Mouse (Mus musculus) cerebellum, adult 2 months (tissue): Measurements from ENCODE around the gene Ap1m1.

Experiments used
- CTCF ChIP-seq: fragments of 200-500 bp; IDR thresholded peaks from 2 replicates; pipeline ENCODE4 v1.5.1; 2011; ENCODE audit warnings: low read depth, mild to moderate bottlenecking, control low read depth, low read length, moderate library complexity, borderline replicate concordance; ENCODE audit not compliant: insufficient read depth
- POLR2A ChIP-seq: fragments of 200-500 bp; IDR thresholded peaks from 2 replicates; pipeline ENCODE4 v1.6.1; 2011; ENCODE audit warnings: low read length, control low read depth, borderline replicate concordance; ENCODE audit not compliant: insufficient read depth

DNA sequence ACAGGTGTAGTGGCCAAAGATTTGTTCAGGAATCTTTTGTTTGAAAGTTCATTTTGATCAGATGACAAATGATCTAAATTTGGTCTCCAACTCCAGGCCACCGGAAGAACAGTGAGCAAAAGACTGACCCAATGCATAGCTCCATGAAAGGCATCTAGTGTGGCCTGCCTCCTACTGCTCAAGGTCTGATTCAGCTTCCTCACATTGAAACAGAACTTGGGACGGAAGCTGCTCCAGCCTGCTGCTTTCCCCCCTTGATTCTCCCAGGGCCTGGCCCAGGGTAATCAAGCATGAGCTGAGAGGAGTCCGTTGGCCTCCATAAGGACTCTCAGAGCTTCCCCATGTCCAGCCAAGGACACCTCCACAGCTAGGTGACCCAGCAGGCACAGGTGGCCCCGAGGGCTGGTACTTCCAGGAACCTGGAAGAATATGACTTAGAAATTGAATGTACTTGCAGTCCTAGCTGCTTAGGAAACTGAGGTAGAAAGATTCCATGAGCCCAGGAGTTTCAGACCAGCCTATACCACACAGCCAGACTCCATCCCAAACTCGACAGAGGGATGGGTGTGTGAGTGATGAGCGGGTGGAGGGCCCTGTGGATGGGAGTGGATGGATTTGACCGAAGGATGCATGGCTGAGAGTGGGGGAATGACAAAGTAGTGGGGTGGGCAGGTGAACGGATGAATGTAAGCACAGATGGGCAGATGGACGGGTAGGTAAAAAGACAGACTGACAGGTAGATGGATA, 61.0 kb downstream of the Ap1m1 start:
- no peak for TF ChIP-seq CTCF
- TF ChIP-seq POLR2A = no peak
